Mouse (Mus musculus) cortical plate, adult 2 months (tissue): Measurements from ENCODE around the gene Ncbp2.

Experiments
- CTCF ChIP-seq: fragments of 200-500 bp; IDR thresholded peaks from 2 replicates; pipeline ENCODE4 v1.5.1; 2011; ENCODE audit warnings: mild to moderate bottlenecking, control low read depth, low read length; ENCODE audit not compliant: insufficient read depth; ENCODE audit errors: extremely low read depth
- POLR2A ChIP-seq: fragments of 200-500 bp; IDR thresholded peaks from 2 replicates; pipeline ENCODE4 v1.6.1; 2011; ENCODE audit warnings: mild to moderate bottlenecking, low read length, control low read depth; ENCODE audit not compliant: insufficient read depth; ENCODE audit errors: extremely low read depth

GRCm38 (mm10) chr16:31932255-31932654, 16.1 kb upstream of the Ncbp2 start:
- TF ChIP-seq CTCF (no peak), POLR2A (no peak)
